Mouse (Mus musculus) kidney, adult 2 months (tissue): ENCODE data around the gene Acad10.

Experiments used
- CTCF ChIP-seq: fragments of 200-500 bp; conservative IDR thresholded peaks from 2 replicates; pipeline ENCODE4 v1.5.1; 2011; ENCODE audit warnings: low read depth, mild to moderate bottlenecking, control low read depth, low read length, moderate library complexity, mixed read lengths; ENCODE audit not compliant: insufficient read depth, insufficient read length
- POLR2A ChIP-seq: fragments of 200-500 bp; IDR thresholded peaks from one replicate; pipeline ENCODE4 v1.6.1; 2011; ENCODE audit warnings: low read depth, low read length, control low read depth

DNA sequence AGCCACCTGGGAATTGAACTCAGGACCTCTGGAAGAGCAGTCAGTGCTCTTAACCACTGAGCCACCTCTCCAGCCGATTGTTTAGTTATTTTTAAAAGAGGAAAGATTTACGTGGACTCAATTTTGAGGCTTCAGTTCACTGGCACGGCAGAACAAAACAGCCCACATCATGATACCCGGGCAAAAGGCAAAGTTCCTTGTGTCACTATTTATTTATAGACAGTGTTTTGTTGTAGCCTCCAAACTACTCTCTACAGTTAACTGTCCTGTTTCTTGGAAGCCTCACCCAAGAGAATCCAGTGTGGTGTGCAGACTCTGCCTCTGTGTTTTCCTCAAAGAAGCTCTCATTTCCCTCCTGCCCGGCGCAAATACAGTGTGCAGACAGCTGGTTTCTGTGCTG, 48.3 kb downstream of the Acad10 start:
- TF ChIP-seq POLR2A, result no peak
- TF ChIP-seq CTCF, result no peak
